Mouse (Mus musculus) C2C12 (cell line): Measurements from ENCODE around the gene Rorb.

ENCODE experiments used
- CEBPB ChIP-seq: IDR thresholded peaks from one replicate; pipeline ENCODE4 v1.6.1; 2011; ENCODE audit warnings: low read depth, mild to moderate bottlenecking, control low read depth, moderate library complexity
- CTCF ChIP-seq: IDR thresholded peaks from one replicate; pipeline ENCODE4 v1.5.1; 2011; ENCODE audit not compliant: control insufficient read depth, insufficient read depth, insufficient read length
- FOSL1 ChIP-seq: IDR thresholded peaks from one replicate; pipeline ENCODE4 v1.8.0; 2011; ENCODE audit warnings: mild to moderate bottlenecking, low read length; ENCODE audit not compliant: poor library complexity, insufficient read depth, severe bottlenecking
- MAX ChIP-seq: IDR thresholded peaks from one replicate; pipeline ENCODE4 v1.6.1; 2011; ENCODE audit warnings: mild to moderate bottlenecking, control low read depth
- MYOG ChIP-seq: IDR thresholded peaks from one replicate; pipeline ENCODE4 v1.6.1; 2011; ENCODE audit not compliant: control insufficient read depth, insufficient read length; ENCODE audit errors: extremely low read depth
- USF1 ChIP-seq: IDR thresholded peaks from one replicate; pipeline ENCODE4 v1.6.1; 2011; ENCODE audit warnings: low read depth, mild to moderate bottlenecking, control low read depth, moderate library complexity

GRCm38 (mm10) chr19:19148847-19149246 is 37.9 kb upstream of the Rorb start:
- TF ChIP-seq CTCF (no peak), MYOG (no peak), CEBPB (no peak), USF1 (no peak), MAX (no peak), FOSL1 (no peak)
